Mouse (Mus musculus) hindbrain, embryonic 10.5 days (tissue): ENCODE results near the gene 2300009A05Rik. TPM values are rescaled to one million over a fixed set of nuclear protein-coding genes. Genes with fewer than 3 reads are reported as not detected.
A peak's percentile ranks its signal among the peaks of the same experiment; 100 is the strongest.

Experiments used
- DNase-seq: peaks from one replicate; pipeline ENCODE4 v3.0.0-alpha.2; 2017; ENCODE audit warnings: low spot score
- H3K27ac ChIP-seq: fragments of 300-500 bp; sonication (generic); 2 replicates; pipeline ENCODE4 v1.5.1; 2016; ENCODE audit warnings: mild to moderate bottlenecking, moderate library complexity
- H3K27me3 ChIP-seq: fragments of 300-500 bp; sonication (generic); 2 replicates; pipeline ENCODE4 v1.6.1; 2016; ENCODE audit warnings: mild to moderate bottlenecking; ENCODE audit not compliant: poor library complexity, insufficient read depth, severe bottlenecking
- H3K36me3 ChIP-seq: fragments of 300-500 bp; sonication (generic); 2 replicates; pipeline ENCODE4 v1.6.1; 2016; ENCODE audit warnings: mild to moderate bottlenecking, moderate library complexity
- H3K4me1 ChIP-seq: fragments of 300-500 bp; sonication (generic); replicated peaks from 2 replicates; pipeline ENCODE4 v1.6.1; 2016; ENCODE audit warnings: mild to moderate bottlenecking
- H3K4me3 ChIP-seq: fragments of 300-500 bp; sonication (generic); 2 replicates; pipeline ENCODE4 v1.5.1; 2016; ENCODE audit warnings: mild to moderate bottlenecking, moderate library complexity
- H3K9me3 ChIP-seq: fragments of 300-500 bp; sonication (generic); 2 replicates; pipeline ENCODE4 v1.6.1; 2016; ENCODE audit warnings: mild to moderate bottlenecking, moderate library complexity
- WGBS: fragments of 180-500 bp; shearing (Covaris S2); methylation state at CpG from one replicate; pipeline ENCODE4 v1.1.7; 2016; 5-methylcytosine and 5-hydroxymethylcytosine counted together
- polyA plus RNA-seq: library from polyadenylated mRNA; unstranded; fragments of >200 nt; fragmentation: Nextera tagmentation; extraction: Ambion mirVana; gene quantifications from 2 replicates; pipeline ENCODE4 v1.2.1, GENCODE M21; 2016

The 2300009A05Rik gene
- 42.1 and 44.7 TPM in 2 replicates for polyA plus RNA-seq

- peaks cover 23% of the 10 kb centered on the region for H3K4me1 ChIP-seq
- H3K36me3 ChIP-seq: no peaks in the 10 kb centered on the region
- peak within 1 kb of the TSS; percentile 65 for H3K4me3 ChIP-seq
- DNase-seq: peak; percentile 91
- no peaks in the 10 kb centered on the region for H3K27me3 ChIP-seq
- H3K9me3 ChIP-seq: no peaks in the 10 kb centered on the region
- peak within 1 kb of the TSS; percentile 91 for H3K27ac ChIP-seq
- under 1% methylated on average over 74 of the region's 74 CpGs for WGBS
Measured at GRCm38 (mm10) chr9:63398611-63399462, at the start of gene 2300009A05Rik. Gene 2300009A05Rik, minus strand, starts transcription at chr9:63399246.

GRCm38 (mm10) chr9:63443695-63444094 lies 44.6 kb upstream of the 2300009A05Rik start:
- 0 out of 2 replicates have a peak, but pooled peaks cover 3% of the 10 kb centered on the region for H3K4me1 ChIP-seq
- no peaks in the 10 kb centered on the region for H3K27me3 ChIP-seq
- no peak overlapping the region for H3K4me3 ChIP-seq
- H3K9me3 ChIP-seq: no peaks in the 10 kb centered on the region
- DNase-seq: no peak
- H3K36me3 ChIP-seq: no peaks in the 10 kb centered on the region
- WGBS: 80% methylated on average over 6 of the region's 6 CpGs
- no peak overlapping the region for H3K27ac ChIP-seq

GRCm38 (mm10) chr9:63430652-63431051 lies 31.6 kb upstream of the 2300009A05Rik start:
- H3K9me3 ChIP-seq: no peaks in the 10 kb centered on the region
- H3K27me3 ChIP-seq: no peaks in the 10 kb centered on the region
- no peak for DNase-seq
- H3K36me3 ChIP-seq: no peaks in the 10 kb centered on the region
- H3K4me1 ChIP-seq: no peaks in the 10 kb centered on the region
- 79% methylated on average over 1 of the region's 1 CpGs for WGBS
- no peak overlapping the region for H3K27ac ChIP-seq
- H3K4me3 ChIP-seq: no peak overlapping the region

- 72% methylated on average over 9 of the region's 9 CpGs for WGBS
- no peak for DNase-seq
- Histone ChIP-seq H3K4me3 (no peak overlapping the region), H3K27ac (no peak overlapping the region), H3K9me3 (no peaks in the 10 kb centered on the region), H3K27me3 (no peaks in the 10 kb centered on the region), H3K36me3 (no peaks in the 10 kb centered on the region), H3K4me1 (peaks cover 6% of the 10 kb centered on the region)
Measured at GRCm38 (mm10) chr9:63421096-63421736, 22.2 kb upstream of the 2300009A05Rik start.

- H3K4me3 ChIP-seq: no peak overlapping the region
- WGBS: 31% methylated on average over 6 of the region's 6 CpGs
- H3K27ac ChIP-seq: no peak overlapping the region
- no peaks in the 10 kb centered on the region for H3K9me3 ChIP-seq
- peaks cover 6% of the 10 kb centered on the region for H3K4me1 ChIP-seq
- no peaks in the 10 kb centered on the region for H3K36me3 ChIP-seq
- no peaks in the 10 kb centered on the region for H3K27me3 ChIP-seq
- DNase-seq: no peak
Measured at GRCm38 (mm10) chr9:63420396-63420795, 21.4 kb upstream of the 2300009A05Rik start.

- Histone ChIP-seq H3K27ac (no peak overlapping the region), H3K27me3 (no peaks in the 10 kb centered on the region), H3K9me3 (no peaks in the 10 kb centered on the region), H3K4me1 (peaks cover 23% of the 10 kb centered on the region), H3K4me3 (no peak overlapping the region), H3K36me3 (no peaks in the 10 kb centered on the region)
- no peak for DNase-seq
- 93% methylated on average over 1 of the region's 1 CpGs for WGBS
Measured at GRCm38 (mm10) chr9:63400176-63400575, 1.1 kb upstream of the 2300009A05Rik start.

- Histone ChIP-seq H3K4me1 (peaks cover 23% of the 10 kb centered on the region), H3K27me3 (no peaks in the 10 kb centered on the region), H3K4me3 (peak overlapping the region; percentile 65), H3K36me3 (no peaks in the 10 kb centered on the region), H3K9me3 (no peaks in the 10 kb centered on the region), H3K27ac (peak overlapping the region; percentile 91)
- DNase-seq: no peak
- WGBS: 4% methylated on average over 8 of the region's 8 CpGs
Measured at GRCm38 (mm10) chr9:63399463-63399815, 393 bp upstream of the 2300009A05Rik start.

GRCm38 (mm10) chr9:63395612-63396011 lies 3.4 kb downstream of the 2300009A05Rik start:
- Histone ChIP-seq H3K27me3 (no peaks in the 10 kb centered on the region), H3K4me1 (peaks cover 23% of the 10 kb centered on the region), H3K36me3 (no peaks in the 10 kb centered on the region), H3K4me3 (no peak overlapping the region), H3K9me3 (no peaks in the 10 kb centered on the region), H3K27ac (no peak overlapping the region)
- 92% methylated on average over 7 of the region's 7 CpGs for WGBS
- DNase-seq: no peak

GRCm38 (mm10) chr9:63391307-63391706 lies 7.7 kb downstream of the 2300009A05Rik start:
- no peaks in the 10 kb centered on the region for H3K36me3 ChIP-seq
- H3K27me3 ChIP-seq: no peaks in the 10 kb centered on the region
- no peak for DNase-seq
- 80% methylated on average over 2 of the region's 2 CpGs for WGBS
- H3K9me3 ChIP-seq: no peaks in the 10 kb centered on the region
- H3K27ac ChIP-seq: no peak overlapping the region
- no peak overlapping the region for H3K4me3 ChIP-seq
- 0 out of 2 replicates have a peak, but pooled peaks cover 3% of the 10 kb centered on the region for H3K4me1 ChIP-seq

GRCm38 (mm10) chr9:63382761-63383160 lies 16.3 kb downstream of the 2300009A05Rik start:
- Histone ChIP-seq H3K9me3 (no peaks in the 10 kb centered on the region), H3K27me3 (no peaks in the 10 kb centered on the region), H3K4me1 (peaks cover 6% of the 10 kb centered on the region), H3K4me3 (no peak overlapping the region), H3K36me3 (no peaks in the 10 kb centered on the region), H3K27ac (no peak overlapping the region)
- DNase-seq: no peak
- 90% methylated on average over 4 of the region's 4 CpGs for WGBS

GRCm38 (mm10) chr9:63380326-63380725 lies 18.7 kb downstream of the 2300009A05Rik start:
- H3K4me3 ChIP-seq: no peak overlapping the region
- 86% methylated on average over 3 of the region's 3 CpGs for WGBS
- no peaks in the 10 kb centered on the region for H3K27me3 ChIP-seq
- H3K4me1 ChIP-seq: peaks cover 26% of the 10 kb centered on the region
- H3K9me3 ChIP-seq: no peaks in the 10 kb centered on the region
- no peak for DNase-seq
- 0 out of 2 replicates have a peak, but pooled peaks cover 2% of the 10 kb centered on the region for H3K36me3 ChIP-seq
- no peak overlapping the region for H3K27ac ChIP-seq

- H3K27me3 ChIP-seq: no peaks in the 10 kb centered on the region
- 22% methylated on average over 8 of the region's 8 CpGs for WGBS
Measured at GRCm38 (mm10) chr9:63378174-63378573, 20.9 kb downstream of the 2300009A05Rik start.

More at GRCm38 (mm10) chr9:63378174-63378573, 20.9 kb downstream of the 2300009A05Rik start:
- no peaks in the 10 kb centered on the region for H3K9me3 ChIP-seq
- H3K36me3 ChIP-seq: peaks cover 22% of the 10 kb centered on the region
- H3K27ac ChIP-seq: peak overlapping the region; percentile 98
- H3K4me1 ChIP-seq: peaks cover 32% of the 10 kb centered on the region
- no peak for DNase-seq
- H3K4me3 ChIP-seq: peak overlapping the region; percentile 91
